Mouse (Mus musculus) spleen, postnatal 0 days (tissue): ENCODE data around the gene Gm6871. TPM values are rescaled to one million over a fixed set of nuclear protein-coding genes. Genes with fewer than 3 reads are reported as not detected.

Experiments
- polyA plus RNA-seq: library from polyadenylated mRNA; unstranded; fragments of >200 nt; fragmentation: Nextera tagmentation; extraction: Ambion mirVana; gene quantifications from 2 replicates; pipeline ENCODE4 v1.2.1, GENCODE M21; 2015

Gm6871 gene
- not detected in 2 replicates for polyA plus RNA-seq

GRCm38 (mm10) chr7:41573562-41573961 lies at the start of gene Gm6871:
Gene Gm6871 (minus strand): TSS chr7:41573662.

GRCm38 (mm10) chr7:41599034-41599813 lies 25.8 kb upstream of the Gm6871 start, which contains the start of gene 2610021A01Rik:
Gene 2610021A01Rik (plus strand): TSS chr7:41599230.

GRCm38 (mm10) chr7:41499389-41500049 lies 73.9 kb downstream of the Gm6871 start, which contains the start of the genes Gm20449 and AW146154:
Gene Gm20449 (minus strand): TSS chr7:41499417.
Gene AW146154 (minus strand): TSS chr7:41499890.

Other genes starting within 250 kb of the Gm6871 start
- 6.8 and 7.4 TPM in 2 replicates for gene AI987944, start 180.3 kb downstream of the Gm6871 start, polyA plus RNA-seq
- 0.02 TPM in 1 of 2 replicates, not detected in the other for gene Vmn2r57, start 125.0 kb downstream of the Gm6871 start, polyA plus RNA-seq
- gene Gm20449, start 74.2 kb downstream of the Gm6871 start, polyA plus RNA-seq = not detected in 2 replicates
- gene AW146154, start 73.8 kb downstream of the Gm6871 start, polyA plus RNA-seq = 4.4 and 5.1 TPM in 2 replicates
- gene 2610021A01Rik, start 25.6 kb upstream of the Gm6871 start, polyA plus RNA-seq = 4.9 and 5.6 TPM in 2 replicates
- gene Zfp788, start 59.5 kb upstream of the Gm6871 start, polyA plus RNA-seq = 3.4 and 4.5 TPM in 2 replicates